17 mouse cellular contexts compared by ENCODE assay signal in genomic region chr11:67082188-67082587, GRCm38 (mm10). TPM values are rescaled to one million over a fixed set of nuclear protein-coding genes. Genes with fewer than 3 reads are reported as not detected.
"Had no signal": no experiment of that assay in that cellular context is flagged by ENCODE, and none has a peak within 500 bp of the region (broad histone marks: within the 10 kb centered on the region; RNA-seq: fewer than 3 reads in every experiment).

No protein-coding gene starts in this region.

- H3K27ac ChIP-seq: liver, embryonic 14.5 days; midbrain, embryonic 12.5 days; neural tube, embryonic 12.5 days had no signal

- H3K36me3 ChIP-seq: midbrain, embryonic 10.5 days; midbrain, embryonic 12.5 days; neural tube, embryonic 12.5 days had no signal

- H3K4me2 ChIP-seq: lung, embryonic 14.5 days had no signal

- H3K9me3 ChIP-seq: midbrain, embryonic 10.5 days; midbrain, embryonic 12.5 days; neural tube, embryonic 12.5 days had no signal

- H3K4me3 ChIP-seq: midbrain, embryonic 12.5 days; neural tube, embryonic 12.5 days had no signal

- ATAC-seq: midbrain, embryonic 16.5 days had no signal

- DNase-seq: lung, adult 18-20 months; lung, embryonic 14.5 days; lung, postnatal 10 days; midbrain, embryonic 14.5 days; right cerebral cortex, postnatal 25 days; right cerebral cortex, postnatal 4 days; spleen, adult 18-20 months; thymus, adult 18-20 months; thymus, postnatal 14 days; thymus, postnatal 36 days had no signal

- H3K9ac ChIP-seq: liver, embryonic 14.5 days; lung, embryonic 14.5 days; midbrain, embryonic 12.5 days; neural tube, embryonic 12.5 days had no signal

RNA-seq across cellular contexts. Expression of gene Myh3, which starts 4.1 kb away (rescaled TPM):
- total RNA-seq: megakaryocyte-erythroid progenitor cell, adult 5-6 weeks; neutrophil, adult 5-6 weeks had no signal
